ENCODE assay signal across 20 mouse cellular contexts in the genomic region with DNA sequence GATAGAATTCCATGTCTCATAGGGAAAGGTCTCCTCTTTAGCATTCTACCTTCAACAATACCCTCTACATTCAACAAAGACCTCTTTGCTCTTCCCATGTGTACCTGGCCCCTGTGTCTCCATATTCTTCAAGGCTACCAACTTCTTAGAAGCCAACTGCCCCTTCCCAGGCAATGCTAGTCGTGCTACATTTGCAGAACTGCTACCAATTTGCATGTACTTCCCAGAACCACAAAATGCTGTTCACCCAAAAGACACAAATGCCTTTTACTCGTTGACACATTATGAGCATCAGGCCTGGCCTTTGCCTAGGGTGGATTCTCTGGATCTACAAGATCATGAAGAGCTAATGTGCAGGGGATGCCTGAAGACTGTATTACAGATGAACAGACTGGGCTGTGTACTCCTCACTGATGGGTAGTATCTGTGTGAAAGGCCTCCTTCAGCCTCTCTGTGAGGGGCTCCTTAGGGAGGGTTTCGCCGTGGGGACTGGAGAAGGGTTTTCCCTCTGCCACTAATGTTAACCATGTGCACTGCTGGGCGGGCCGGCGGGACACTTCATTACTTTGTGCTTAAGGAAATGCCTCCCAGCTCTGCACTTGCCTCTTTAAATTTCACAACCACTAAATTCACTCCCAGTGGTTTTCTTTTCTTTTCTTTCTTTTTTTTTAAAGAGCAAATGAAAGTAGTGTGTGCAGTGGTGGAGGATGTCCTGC.
DNase-seq lines count a peak whose midpoint lies in the region; ATAC-seq lines count a peak whose summit lies in the region.
"Had no signal": no experiment of that assay in that cellular context is flagged by ENCODE, and none has a peak within 500 bp of the region (broad histone marks: within the 10 kb centered on the region; RNA-seq: fewer than 3 reads in every experiment).

No protein-coding gene starts in this region.

- DNase-seq in heart, adult 11 months: peak; percentile 72
- DNase-seq in heart, postnatal 25 days (ENCODE audit: low spot score): no peak
- DNase-seq in embryonic facial prominence, embryonic 11.5 days (ENCODE audit: low spot score): peak; percentile 57
- DNase-seq in layer of hippocampus, postnatal 25 days (ENCODE audit: extremely low spot score in 1 of 2, low spot score in 1 of 2): no peak
- no peak for DNase-seq in spleen, postnatal 14 days (ENCODE audit: low spot score in 2 of 2)
- DNase-seq: cerebellum, adult 18-20 months; cerebellum, postnatal 14 days; kidney, adult 11 months; layer of hippocampus, postnatal 36 days; retina, postnatal 1 day; right cerebral cortex, postnatal 25 days; spleen, adult 18-20 months; thymus, postnatal 25 days had no signal

- H3K4me3 ChIP-seq in embryonic facial prominence, embryonic 11.5 days (ENCODE audit: low read depth, low read length): no peak overlapping the region
- no peak overlapping the region for H3K4me3 ChIP-seq in embryonic facial prominence, embryonic 15.5 days (replicated peaks)
- H3K4me3 ChIP-seq in limb, embryonic 13.5 days: no peak overlapping the region
- H3K4me3 ChIP-seq: myocyte; neural tube, embryonic 13.5 days had no signal

- no peaks in the 10 kb centered on the region for H3K27me3 ChIP-seq in embryonic facial prominence, embryonic 11.5 days (ENCODE audit: control insufficient read depth, insufficient read depth, low read length)
- no peaks in the 10 kb centered on the region for H3K27me3 ChIP-seq in embryonic facial prominence, embryonic 15.5 days
- peaks cover 24% of the 10 kb centered on the region for H3K27me3 ChIP-seq in limb, embryonic 13.5 days
- H3K27me3 ChIP-seq: neural tube, embryonic 13.5 days; Patski had no signal

- no peak overlapping the region for H3K4me2 ChIP-seq in embryonic facial prominence, embryonic 11.5 days (ENCODE audit: low read depth, low read length)
- H3K4me2 ChIP-seq in embryonic facial prominence, embryonic 15.5 days (replicated peaks): no peak overlapping the region
- H3K4me2 ChIP-seq in limb, embryonic 13.5 days (replicated peaks): peak overlapping the region; percentile 23; the same call in 1 of the 2 replicates
- H3K4me2 ChIP-seq: neural tube, embryonic 13.5 days had no signal

- H3K4me1 ChIP-seq in embryonic facial prominence, embryonic 11.5 days (ENCODE audit: control insufficient read depth, insufficient read depth, low read length): peaks cover 4% of the 10 kb centered on the region; the same call in 1 of the 2 replicates
- peaks cover 7% of the 10 kb centered on the region for H3K4me1 ChIP-seq in embryonic facial prominence, embryonic 15.5 days
- peaks cover 32% of the 10 kb centered on the region for H3K4me1 ChIP-seq in limb, embryonic 13.5 days

- no peaks in the 10 kb centered on the region for H3K9me3 ChIP-seq in embryonic facial prominence, embryonic 11.5 days (replicated peaks; ENCODE audit: control insufficient read depth, low read length)
- H3K9me3 ChIP-seq in embryonic facial prominence, embryonic 15.5 days (replicated peaks): no peaks in the 10 kb centered on the region
- H3K9me3 ChIP-seq in limb, embryonic 13.5 days: no peaks in the 10 kb centered on the region
- H3K9me3 ChIP-seq: neural tube, embryonic 13.5 days had no signal

- no peaks in the 10 kb centered on the region for H3K36me3 ChIP-seq in embryonic facial prominence, embryonic 11.5 days (replicated peaks; ENCODE audit: control insufficient read depth, insufficient read depth, low read depth, low read length)
- H3K36me3 ChIP-seq in embryonic facial prominence, embryonic 15.5 days: no peaks in the 10 kb centered on the region
- no peaks in the 10 kb centered on the region for H3K36me3 ChIP-seq in limb, embryonic 13.5 days
- H3K36me3 ChIP-seq: neural tube, embryonic 13.5 days had no signal

- ATAC-seq in embryonic facial prominence, embryonic 11.5 days (replicated peaks; ENCODE audit: insufficient number of reproducible peaks, low FRiP score, low TSS enrichment, low read depth): no peak
- ATAC-seq in embryonic facial prominence, embryonic 15.5 days (ENCODE audit: insufficient number of reproducible peaks, low FRiP score, low TSS enrichment, low read depth): peak; percentile 34; the same call in 1 of the 2 replicates
- ATAC-seq in limb, embryonic 13.5 days (ENCODE audit: low FRiP score, low read depth): peak; percentile 83
- ATAC-seq: forebrain, embryonic 16.5 days; midbrain, embryonic 16.5 days; Patski had no signal

- 41% methylated on average over 7 of the region's 7 CpGs for WGBS in embryonic facial prominence, embryonic 11.5 days
- 29% methylated on average over 7 of the region's 7 CpGs for WGBS in embryonic facial prominence, embryonic 15.5 days
- 14% methylated on average over 7 of the region's 7 CpGs for WGBS in limb, embryonic 13.5 days

- intact Hi-C loops in heart, postnatal 25 days (cut with DNase I): no loop called here

- H3K27ac ChIP-seq in embryonic facial prominence, embryonic 11.5 days (replicated peaks; ENCODE audit: low read depth, low read length): no peak overlapping the region
- H3K27ac ChIP-seq in embryonic facial prominence, embryonic 15.5 days (replicated peaks): no peak overlapping the region
- peak overlapping the region; percentile 73 for H3K27ac ChIP-seq in limb, embryonic 13.5 days
- H3K27ac ChIP-seq: neural tube, embryonic 13.5 days had no signal

- no peak overlapping the region for H3K9ac ChIP-seq in embryonic facial prominence, embryonic 11.5 days (replicated peaks; ENCODE audit: low read length)
- no peak overlapping the region for H3K9ac ChIP-seq in embryonic facial prominence, embryonic 15.5 days
- H3K9ac ChIP-seq in limb, embryonic 13.5 days: no peak overlapping the region
- H3K9ac ChIP-seq: neural tube, embryonic 13.5 days had no signal

Comparison
In these comparisons a context has a peak if more than half of its experiments do, and no peak if none do; other contexts are left out.
1. DNase-seq: peak in heart, adult 11 months (single experiment) and embryonic facial prominence, embryonic 11.5 days (single experiment); none in heart, postnatal 25 days (single experiment), layer of hippocampus, postnatal 25 days (0 of 2) and spleen, postnatal 14 days (0 of 2).